Mouse (Mus musculus): Measurements from ENCODE around the gene Socs5. TPM values are rescaled to one million over a fixed set of nuclear protein-coding genes. Genes with fewer than 3 reads are reported as not detected.
"Not testable (repeated sequence)": the region's sequence is repeated elsewhere in the genome, so short reads cannot be mapped to it uniquely, and the experiment has no call there.

Socs5 gene
- total and polyA plus RNA-seq, 2 experiments from 2014 or later: 13.0 to 21.3 TPM

DNA sequence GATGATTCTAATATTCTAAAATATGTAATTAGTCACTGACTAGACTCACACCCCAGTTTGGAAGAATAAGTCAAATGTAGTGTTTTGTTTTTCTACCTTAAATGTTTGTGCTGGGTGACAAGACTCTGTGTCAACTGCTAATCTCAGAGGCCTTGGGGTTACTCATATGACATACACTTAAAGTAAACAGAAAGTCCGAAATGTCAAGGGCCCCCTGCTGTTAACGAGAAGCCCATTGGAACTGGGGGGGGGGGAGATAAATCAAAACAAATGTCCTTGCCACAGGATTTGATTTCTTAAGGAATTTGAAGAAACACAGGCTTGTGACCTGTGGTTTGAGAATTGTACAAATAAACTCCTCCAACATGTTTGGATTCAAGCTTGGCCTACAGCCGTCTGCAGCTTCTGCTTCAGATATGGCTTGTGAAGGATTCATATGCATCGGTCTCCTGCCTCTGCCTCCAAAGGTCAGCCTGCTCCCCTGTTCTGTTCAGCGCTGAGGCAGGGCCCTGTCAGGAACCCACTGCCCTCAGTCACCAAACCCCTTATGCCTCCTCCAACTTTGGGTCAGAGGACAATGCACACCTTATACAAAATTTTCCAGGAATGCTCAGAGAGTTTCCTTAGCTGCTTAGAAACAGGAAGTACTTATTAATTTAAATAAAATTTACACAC lies 34.6 kb upstream of the Socs5 start:
- Histone ChIP-seq H3K9me3 (ENCODE audit: low read length) (no peaks in the 10 kb centered on the region), H3K27me3 (ENCODE audit: insufficient read depth, low read length) (no peaks in the 10 kb centered on the region), H3K27ac (ENCODE audit: low read depth, low read length) (no peak overlapping the region), H3K4me2 (ENCODE audit: low read depth, low read length, poor library complexity, severe bottlenecking) (no peak overlapping the region), H3K9ac (replicated peaks; ENCODE audit: low read length, poor library complexity, severe bottlenecking) (no peak overlapping the region), H3K4me1 (ENCODE audit: insufficient read depth, low read length) (no peaks in the 10 kb centered on the region), H3K4me3 (ENCODE audit: low read depth, low read length) (no peak overlapping the region), H3K36me3 (ENCODE audit: insufficient read depth, low read length) (no peaks in the 10 kb centered on the region)
- no peak for ATAC-seq (ENCODE audit: low FRiP score)
- no peak for TF ChIP-seq CTCF (IDR thresholded peaks at IDR 0.05)
- 74% methylated on average over 5 of the region's 5 CpGs for WGBS
- DNase-seq (ENCODE audit: low spot score): no peak

DNA sequence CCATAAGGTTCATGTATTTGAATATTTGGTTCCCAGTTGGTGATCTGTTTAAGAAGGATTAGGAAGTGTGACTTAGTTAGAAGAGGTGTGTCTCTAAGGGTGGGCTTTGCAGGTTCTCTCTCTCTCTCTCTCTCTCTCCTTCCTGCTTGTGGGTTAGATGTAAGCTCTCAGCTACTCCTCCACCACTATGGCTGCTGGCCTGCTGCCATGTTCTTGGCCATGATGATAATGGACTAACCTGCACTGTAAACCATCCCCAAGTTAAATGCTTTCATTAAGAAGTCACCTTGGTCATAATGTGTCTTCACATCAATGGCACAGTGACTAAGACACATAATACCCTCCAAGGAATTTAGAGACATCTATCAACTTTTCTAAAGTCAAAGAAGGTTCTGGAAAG lies 34.0 kb upstream of the Socs5 start:
- Histone ChIP-seq H3K27ac (ENCODE audit: low read depth, low read length) (no peak overlapping the region), H3K27me3 (ENCODE audit: insufficient read depth, low read length) (no peaks in the 10 kb centered on the region)
- no peak for DNase-seq (ENCODE audit: low spot score)

DNA sequence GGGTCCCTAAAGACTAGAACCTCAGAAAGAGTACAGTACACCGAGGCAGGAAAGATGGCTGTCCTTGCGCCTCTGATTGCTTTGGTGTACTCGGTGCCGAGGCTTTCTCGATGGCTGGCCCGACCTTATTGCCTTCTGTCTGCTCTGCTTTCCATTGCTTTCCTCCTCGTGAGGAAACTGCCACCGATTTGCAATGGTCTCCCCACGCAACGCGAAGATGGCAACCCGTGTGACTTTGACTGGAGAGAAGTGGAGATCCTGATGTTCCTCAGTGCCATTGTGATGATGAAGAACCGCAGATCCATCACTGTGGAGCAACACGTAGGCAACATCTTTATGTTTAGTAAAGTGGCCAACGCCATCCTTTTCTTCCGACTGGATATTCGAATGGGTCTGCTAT lies 29.3 kb upstream of the Socs5 start:
- H3K9ac ChIP-seq (replicated peaks; ENCODE audit: low read length, poor library complexity, severe bottlenecking); H3K27ac ChIP-seq (ENCODE audit: low read depth, low read length): not testable (repeated sequence)
- WGBS: 93% methylated on average over 17 of the region's 17 CpGs

More for the DNA sequence above, 34.0 kb upstream of the Socs5 start:
- no peak for TF ChIP-seq CTCF (IDR thresholded peaks at IDR 0.05)
- no peak overlapping the region for H3K4me2 ChIP-seq (ENCODE audit: low read depth, low read length, poor library complexity, severe bottlenecking)
- H3K9me3 ChIP-seq (ENCODE audit: low read length): no peaks in the 10 kb centered on the region
- H3K4me3 ChIP-seq (ENCODE audit: low read depth, low read length): no peak overlapping the region
- no peak for ATAC-seq (ENCODE audit: low FRiP score)
- H3K9ac ChIP-seq (replicated peaks; ENCODE audit: low read length, poor library complexity, severe bottlenecking): no peak overlapping the region
- H3K36me3 ChIP-seq (ENCODE audit: insufficient read depth, low read length): no peaks in the 10 kb centered on the region
- no peaks in the 10 kb centered on the region for H3K4me1 ChIP-seq (ENCODE audit: insufficient read depth, low read length)

DNA sequence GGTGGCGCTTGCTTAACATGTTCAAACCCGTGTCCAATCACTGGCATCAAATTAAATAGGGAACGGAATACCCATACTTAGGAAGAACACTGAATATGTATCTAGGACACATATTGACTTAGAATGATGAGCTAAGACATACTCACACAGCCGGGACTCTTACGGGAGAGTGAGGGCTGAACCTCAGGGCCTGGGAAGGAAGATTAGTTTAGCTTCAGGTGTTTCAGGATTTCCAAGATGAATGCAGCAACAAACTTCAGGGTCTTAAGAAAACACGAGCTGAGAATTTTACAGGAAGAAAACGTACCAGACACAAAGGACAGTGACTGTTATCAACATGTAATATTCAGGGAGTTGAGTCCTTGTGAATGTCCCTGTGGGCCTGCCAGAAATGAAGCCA lies 26.8 kb upstream of the Socs5 start:
- Histone ChIP-seq H3K36me3 (ENCODE audit: insufficient read depth, low read length) (no peaks in the 10 kb centered on the region), H3K27me3 (ENCODE audit: insufficient read depth, low read length) (no peaks in the 10 kb centered on the region), H3K4me1 (ENCODE audit: insufficient read depth, low read length) (no peaks in the 10 kb centered on the region), H3K9ac (replicated peaks; ENCODE audit: low read length, poor library complexity, severe bottlenecking) (no peak overlapping the region), H3K4me3 (ENCODE audit: low read depth, low read length) (no peak overlapping the region), H3K9me3 (ENCODE audit: low read length) (no peaks in the 10 kb centered on the region), H3K4me2 (ENCODE audit: low read depth, low read length, poor library complexity, severe bottlenecking) (no peak overlapping the region), H3K27ac (ENCODE audit: low read depth, low read length) (no peak overlapping the region)
- ATAC-seq (ENCODE audit: low FRiP score): no peak
- 87% methylated on average over 7 of the region's 7 CpGs for WGBS
- TF ChIP-seq CTCF (IDR thresholded peaks at IDR 0.05): no peak
- no peak for DNase-seq (ENCODE audit: low spot score)

More for the DNA sequence above, 29.3 kb upstream of the Socs5 start:
- not testable (repeated sequence) for DNase-seq (ENCODE audit: low spot score); H3K36me3 ChIP-seq (ENCODE audit: insufficient read depth, low read length); H3K4me2 ChIP-seq (ENCODE audit: low read depth, low read length, poor library complexity, severe bottlenecking); H3K9me3 ChIP-seq (ENCODE audit: low read length); ATAC-seq (ENCODE audit: low FRiP score); H3K4me1 ChIP-seq (ENCODE audit: insufficient read depth, low read length); H3K27me3 ChIP-seq (ENCODE audit: insufficient read depth, low read length); H3K4me3 ChIP-seq (ENCODE audit: low read depth, low read length)

DNA sequence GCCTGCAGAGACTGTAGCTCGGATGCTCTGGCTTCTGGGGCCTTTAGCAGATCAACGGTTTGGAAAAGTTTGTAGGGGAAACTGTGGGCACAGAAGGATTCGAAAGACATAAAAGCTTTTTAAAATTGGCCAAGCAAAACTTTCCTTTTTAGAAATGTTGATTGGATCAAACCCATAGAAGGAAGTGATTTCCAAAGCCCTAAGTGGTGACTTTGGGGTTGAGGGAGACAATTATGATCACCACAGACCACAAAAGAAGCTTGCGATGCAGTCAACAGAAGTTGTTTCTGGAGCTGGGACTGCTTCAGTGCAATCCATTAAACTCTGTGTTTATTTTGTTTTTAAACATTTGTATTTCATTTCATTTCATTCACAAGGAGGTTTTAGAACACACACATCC lies 24.9 kb upstream of the Socs5 start:
- WGBS: 83% methylated on average over 4 of the region's 4 CpGs
- H3K4me2 ChIP-seq (ENCODE audit: low read depth, low read length, poor library complexity, severe bottlenecking): no peak overlapping the region
- no peaks in the 10 kb centered on the region for H3K36me3 ChIP-seq (ENCODE audit: insufficient read depth, low read length)
- H3K27ac ChIP-seq (ENCODE audit: low read depth, low read length): no peak overlapping the region
- no peak overlapping the region for H3K9ac ChIP-seq (replicated peaks; ENCODE audit: low read length, poor library complexity, severe bottlenecking)
- no peak overlapping the region for H3K4me3 ChIP-seq (ENCODE audit: low read depth, low read length)
- no peaks in the 10 kb centered on the region for H3K9me3 ChIP-seq (ENCODE audit: low read length)
- no peak for TF ChIP-seq CTCF (IDR thresholded peaks at IDR 0.05)
- no peaks in the 10 kb centered on the region for H3K27me3 ChIP-seq (ENCODE audit: insufficient read depth, low read length)
- DNase-seq (ENCODE audit: low spot score) (no peak), ATAC-seq (ENCODE audit: low FRiP score) (no peak)
- no peaks in the 10 kb centered on the region for H3K4me1 ChIP-seq (ENCODE audit: insufficient read depth, low read length)

DNA sequence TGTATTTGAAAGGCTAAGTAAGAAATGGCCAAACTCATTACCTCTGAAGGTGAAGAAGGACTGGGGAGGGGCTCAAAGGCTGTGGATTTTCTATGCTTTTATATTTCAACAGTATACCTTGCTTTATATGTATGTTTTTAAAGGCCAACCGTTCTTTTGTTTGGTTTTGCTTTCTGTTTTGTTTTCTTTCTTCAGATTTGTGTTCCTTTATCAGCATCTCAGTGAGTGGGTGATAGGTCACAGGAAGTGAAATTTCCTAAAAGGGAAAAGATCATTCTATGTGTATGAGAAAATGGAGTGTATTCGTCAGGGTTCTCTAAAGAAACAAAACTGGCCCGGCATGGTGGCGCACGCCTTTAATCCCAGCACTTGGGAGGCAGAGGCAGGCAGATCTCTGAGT lies 23.8 kb upstream of the Socs5 start:
- DNase-seq (ENCODE audit: low spot score) (no peak), ATAC-seq (ENCODE audit: low FRiP score) (no peak)
- no peak for TF ChIP-seq CTCF (IDR thresholded peaks at IDR 0.05)
- Histone ChIP-seq H3K4me3 (ENCODE audit: low read depth, low read length) (no peak overlapping the region), H3K9ac (replicated peaks; ENCODE audit: low read length, poor library complexity, severe bottlenecking) (no peak overlapping the region), H3K27ac (ENCODE audit: low read depth, low read length) (no peak overlapping the region), H3K9me3 (ENCODE audit: low read length) (no peaks in the 10 kb centered on the region), H3K4me2 (ENCODE audit: low read depth, low read length, poor library complexity, severe bottlenecking) (no peak overlapping the region), H3K36me3 (ENCODE audit: insufficient read depth, low read length) (no peaks in the 10 kb centered on the region), H3K27me3 (ENCODE audit: insufficient read depth, low read length) (no peaks in the 10 kb centered on the region), H3K4me1 (ENCODE audit: insufficient read depth, low read length) (no peaks in the 10 kb centered on the region)
- WGBS: 86% methylated on average over 5 of the region's 5 CpGs
